Mouse (Mus musculus): ENCODE measurements at regions not wholly inside any gene's neighbourhood (a gene's known extent, or its start where the extent isn't known, plus 50 kb on each side); places are given as distances from the start of the nearest gene placed in this dataset.

DNA sequence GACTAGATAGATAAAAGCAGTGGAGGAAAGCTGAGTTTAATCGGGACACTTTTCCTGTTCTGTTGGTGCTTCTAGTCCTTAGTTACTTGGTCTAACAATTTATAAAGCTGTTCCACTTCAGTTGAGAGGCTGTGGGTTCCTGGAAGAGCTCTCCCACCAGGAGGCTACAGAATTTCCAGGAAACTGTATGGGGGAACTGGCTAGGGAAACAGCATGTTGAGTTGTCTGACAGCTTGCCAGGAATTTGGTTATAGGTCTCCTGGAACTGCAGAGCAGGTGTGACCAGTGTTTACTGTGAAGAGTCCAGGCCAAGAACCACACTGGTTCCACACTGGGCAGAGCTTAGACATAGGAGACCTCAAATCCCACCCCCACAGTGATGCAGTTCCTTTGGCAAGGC is 65.0 kb upstream of the Pik3cg start:
- ATAC-seq = no peak

GRCm38 (mm10) chr12:32279861-32280260 is 71.4 kb upstream of the Pik3cg start:
- no peak for ATAC-seq

GRCm38 (mm10) chr12:32280309-32280708 is 71.8 kb upstream of the Pik3cg start:
- ATAC-seq = no peak

DNA sequence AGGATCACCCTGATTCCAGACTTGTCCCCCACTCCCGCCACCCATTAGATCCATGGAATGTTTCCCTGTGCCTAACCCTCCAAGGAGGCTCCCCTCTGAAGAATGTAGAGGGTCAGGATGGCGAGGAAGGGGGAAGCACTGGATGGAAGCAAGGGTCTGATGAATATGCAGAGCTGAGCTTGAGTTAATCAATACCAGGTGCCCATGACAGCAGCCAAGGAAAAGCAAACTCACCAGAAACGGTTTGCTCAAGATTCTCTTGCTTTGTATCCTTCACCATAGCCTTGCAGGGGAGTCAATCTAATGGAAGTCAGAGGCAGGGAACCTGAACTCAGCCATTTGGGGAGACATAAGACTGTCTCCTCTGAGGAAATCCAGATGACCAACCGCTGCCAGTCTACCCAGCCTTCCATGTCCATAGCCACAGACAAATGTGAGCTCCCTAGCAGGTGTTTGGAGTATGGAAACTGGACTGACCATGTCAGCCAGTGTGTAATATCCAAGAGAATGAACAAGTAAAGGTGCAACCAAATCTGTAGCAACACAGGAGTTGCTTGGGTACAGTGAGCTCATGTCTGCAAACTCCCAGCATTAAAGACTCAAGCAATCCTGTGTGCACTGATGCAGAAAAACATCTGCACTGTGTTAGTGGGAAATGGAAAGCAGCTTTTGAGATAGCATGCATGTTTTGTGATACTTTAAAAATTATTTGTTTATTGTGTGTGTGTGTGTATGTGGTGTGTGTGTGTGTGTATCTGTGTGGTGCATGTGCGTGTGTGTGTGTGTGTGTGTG is 74.1 kb upstream of the Pik3cg start:
- no peak for ATAC-seq

DNA sequence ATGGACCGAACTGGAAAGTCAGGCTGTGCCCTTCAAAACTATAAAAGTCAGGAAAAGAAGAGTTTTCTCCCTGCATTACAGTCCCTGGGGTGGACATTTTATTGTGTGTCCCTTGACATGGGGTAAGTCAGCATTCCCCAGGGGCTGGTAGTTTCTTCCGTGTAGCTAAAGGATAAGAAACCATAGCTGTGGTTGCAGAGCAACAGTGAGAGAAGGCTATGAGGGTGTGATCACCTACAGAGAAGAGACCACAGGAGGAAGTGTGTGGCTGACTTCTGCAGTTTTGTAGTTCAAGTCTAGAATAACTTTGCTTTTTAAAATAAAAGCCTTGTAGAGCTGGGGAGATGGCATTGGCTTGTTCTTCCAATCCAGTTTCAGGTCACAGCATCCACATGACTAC is 76.6 kb upstream of the Pik3cg start:
- no peak for ATAC-seq

- no peak for ATAC-seq
Measured at GRCm38 (mm10) chr12:32286652-32287051, 78.2 kb upstream of the Pik3cg start.

- no peak for ATAC-seq
Measured at GRCm38 (mm10) chr12:32291145-32291544, 82.7 kb upstream of the Pik3cg start.

GRCm38 (mm10) chr12:32291962-32292748 is 83.7 kb upstream of the Pik3cg start:
- ATAC-seq = peak; percentile 86

- ATAC-seq = peak; percentile 56
Measured at GRCm38 (mm10) chr12:32292749-32293128, 84.3 kb upstream of the Pik3cg start.

- no peak for ATAC-seq
Measured at GRCm38 (mm10) chr12:32297431-32297830, 81.1 kb upstream of the Ccdc71l start.

DNA sequence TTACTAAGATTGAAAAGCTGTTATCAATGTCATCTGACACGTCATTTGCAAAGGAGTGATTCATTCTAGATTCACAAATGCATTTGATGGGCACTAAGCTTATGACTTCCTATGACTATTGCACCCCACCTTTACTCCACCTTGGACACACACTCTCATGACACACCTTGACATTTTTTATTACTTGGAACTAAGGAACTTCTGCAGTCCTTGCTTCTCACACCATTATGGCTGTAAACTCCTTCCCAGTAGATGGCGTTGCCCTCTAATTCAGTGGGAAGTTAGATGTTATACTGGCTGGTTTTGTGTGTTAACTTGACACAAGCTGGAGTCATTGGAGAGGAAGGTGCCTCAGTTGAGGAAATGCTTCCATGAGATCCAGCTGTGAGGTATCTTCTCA is 78.8 kb upstream of the Ccdc71l start:
- ATAC-seq = no peak

DNA sequence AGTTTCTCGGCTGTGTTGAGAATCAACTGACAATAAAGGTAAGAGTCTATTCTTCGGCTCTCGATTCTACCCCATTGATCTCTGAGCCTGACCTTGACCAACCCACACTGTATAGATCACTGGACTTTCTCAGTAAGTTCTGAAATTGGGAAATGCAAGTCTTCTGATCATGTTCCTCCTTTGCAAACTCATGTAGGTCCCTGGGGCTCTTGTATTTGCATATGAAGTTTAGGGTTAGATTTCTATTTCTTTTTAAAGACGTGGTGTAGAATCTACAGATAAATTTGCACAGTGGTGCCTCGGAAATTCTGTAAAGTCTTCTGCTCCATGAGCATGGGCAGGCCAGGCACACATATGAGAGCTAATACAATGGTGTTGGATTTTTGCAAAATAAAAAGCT is 72.8 kb upstream of the Ccdc71l start:
- no peak for ATAC-seq

DNA sequence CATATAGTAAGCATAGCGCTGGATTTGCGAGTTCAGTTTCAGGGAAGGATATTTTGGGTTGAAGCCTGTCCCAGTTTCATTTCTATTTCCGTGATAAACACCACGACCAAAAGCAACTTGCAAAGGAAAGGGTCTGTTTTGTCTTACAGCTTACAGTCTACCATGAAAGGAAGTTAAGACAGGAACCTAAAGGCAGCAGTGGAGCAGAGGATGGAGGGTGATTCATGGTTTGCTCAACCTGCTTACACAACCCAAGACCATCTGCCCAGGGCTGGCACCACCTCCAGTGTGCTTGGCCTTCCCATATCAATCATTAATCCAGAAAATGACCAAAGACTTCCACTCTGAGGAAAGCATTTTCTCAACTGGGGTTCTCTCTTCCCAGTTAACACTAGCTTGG is 72.2 kb upstream of the Ccdc71l start:
- no peak for ATAC-seq

DNA sequence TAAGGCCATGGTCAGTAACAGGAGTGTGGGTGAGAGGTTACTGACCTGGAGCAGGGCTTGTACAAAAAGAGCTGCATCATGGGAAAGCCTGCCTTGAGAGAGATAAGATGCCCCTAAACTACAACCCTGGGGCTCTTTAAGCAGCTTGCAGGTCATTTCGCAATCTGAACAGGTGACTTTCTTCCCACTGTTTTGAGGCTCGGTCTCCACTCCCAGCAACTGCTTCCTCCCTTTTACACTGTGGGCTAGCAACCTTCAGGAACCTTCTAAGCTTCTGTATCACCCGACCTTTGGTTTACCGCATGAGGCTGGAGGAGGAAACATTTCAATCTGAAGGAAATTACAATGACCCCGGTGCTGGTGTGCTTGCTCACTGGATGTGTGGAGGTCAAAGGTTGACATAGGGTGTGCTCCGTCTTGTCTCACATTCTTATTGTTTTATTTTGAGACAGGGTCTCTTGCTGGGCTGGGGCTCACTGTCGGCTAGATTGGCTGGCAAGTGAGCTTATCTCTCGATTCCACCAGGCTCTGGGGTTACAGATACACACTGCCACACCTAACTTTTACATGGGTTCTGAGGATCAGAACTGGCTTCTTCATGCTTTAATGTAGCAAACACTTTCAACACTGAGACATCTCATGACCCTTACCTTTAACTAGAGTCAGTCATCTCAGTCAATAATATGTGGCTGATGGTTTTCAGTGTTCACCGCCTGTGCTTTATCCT is 71.1 kb upstream of the Ccdc71l start:
- no peak for ATAC-seq

- ATAC-seq = no peak
Measured at GRCm38 (mm10) chr12:32315099-32315783, 63.3 kb upstream of the Ccdc71l start.

Measured in inflammation-experienced regulatory T-cells, adult 6 months (primary cell).